Mouse (Mus musculus) ES-E14 (cell line): ENCODE measurements around the gene Ager.

Experiments used
- HCFC1 ChIP-seq: IDR thresholded peaks from 2 replicates; pipeline ENCODE4 v1.6.1; 2012; ENCODE audit warnings: low read length, inconsistent platforms, borderline replicate concordance; ENCODE audit not compliant: insufficient read depth
- ZC3H11A ChIP-seq: IDR thresholded peaks from 2 replicates; pipeline ENCODE4 v1.6.1; 2012; ENCODE audit warnings: low read depth, mild to moderate bottlenecking, inconsistent platforms, low read length, borderline replicate concordance
- ZNF384 ChIP-seq: IDR thresholded peaks from 2 replicates; pipeline ENCODE4 v1.6.1; 2012; ENCODE audit warnings: low read depth, low read length, inconsistent platforms

DNA sequence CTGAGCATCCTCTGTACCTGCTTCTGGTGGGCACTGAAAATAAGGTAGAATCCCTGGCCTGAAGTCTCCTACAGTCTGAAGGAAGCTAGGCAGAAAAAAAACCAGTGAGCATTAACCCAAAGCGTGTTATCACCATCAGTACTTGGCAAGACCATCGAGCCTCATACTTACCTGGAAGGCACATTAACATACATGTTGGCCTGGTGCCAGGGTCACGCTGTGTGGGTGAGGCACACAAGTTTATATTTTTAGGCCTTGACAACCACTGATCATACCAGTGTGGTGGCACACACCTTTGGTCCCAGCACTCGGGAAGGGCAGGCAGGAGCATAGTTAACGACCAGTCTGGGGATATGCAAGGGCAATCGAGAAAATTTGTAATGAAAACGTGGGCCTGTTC is 10.3 kb downstream of the Ager start:
- TF ChIP-seq HCFC1, result no peak
- TF ChIP-seq ZC3H11A, result no peak
- no peak for TF ChIP-seq ZNF384
